Mouse (Mus musculus) olfactory bulb, adult 2 months (tissue): Measurements from ENCODE around the gene Lmbrd2.

ENCODE experiments used
- CTCF ChIP-seq: fragments of 200-500 bp; IDR thresholded peaks from 2 replicates; pipeline ENCODE4 v1.5.1; 2012; ENCODE audit warnings: low read depth, mild to moderate bottlenecking, low read length, moderate library complexity; ENCODE audit not compliant: insufficient read depth
- POLR2A ChIP-seq: fragments of 200-500 bp; IDR thresholded peaks from 2 replicates; pipeline ENCODE4 v1.6.1; 2012; ENCODE audit warnings: mild to moderate bottlenecking, low read depth, low read length, moderate library complexity; ENCODE audit not compliant: insufficient read depth

GRCm38 (mm10) chr15:9113556-9113955, 26.8 kb upstream of the Lmbrd2 start:
- TF ChIP-seq POLR2A (no peak), CTCF (no peak)
